Mouse (Mus musculus) heart, embryonic 15.5 days (tissue): ENCODE measurements around the gene Tmed6. TPM values are rescaled to one million over a fixed set of nuclear protein-coding genes. Genes with fewer than 3 reads are reported as not detected.

Source experiments
- ATAC-seq: fragments of 200-750 bp; cut with Nextera tagmentation; replicated peaks from 2 replicates; pipeline ENCODE4 v1.8.0; 2017; ENCODE audit warnings: low read depth, moderate TSS enrichment; ENCODE audit not compliant: insufficient number of reproducible peaks, insufficient read depth, low FRiP score
- H3K27ac ChIP-seq: fragments of 300-500 bp; sonication (generic); 2 replicates; pipeline ENCODE4 v1.5.1; 2015; ENCODE audit warnings: mild to moderate bottlenecking, inconsistent platforms
- H3K27me3 ChIP-seq: fragments of 300-500 bp; sonication (generic); 2 replicates; pipeline ENCODE4 v1.6.1; 2015; ENCODE audit warnings: inconsistent platforms
- H3K36me3 ChIP-seq: fragments of 300-500 bp; sonication (generic); 2 replicates; pipeline ENCODE4 v1.6.1; 2015; ENCODE audit warnings: mild to moderate bottlenecking, inconsistent platforms
- H3K4me1 ChIP-seq: fragments of 300-500 bp; sonication (generic); replicated peaks from 2 replicates; pipeline ENCODE4 v1.6.1; 2015; ENCODE audit warnings: inconsistent platforms
- H3K4me2 ChIP-seq: fragments of 300-500 bp; sonication (generic); 2 replicates; pipeline ENCODE4 v1.6.1; 2015; ENCODE audit warnings: inconsistent platforms, mild to moderate bottlenecking, moderate library complexity
- H3K4me3 ChIP-seq: fragments of 300-500 bp; sonication (generic); 2 replicates; pipeline ENCODE4 v1.5.1; 2015; ENCODE audit warnings: mild to moderate bottlenecking, inconsistent platforms
- H3K9ac ChIP-seq: fragments of 300-500 bp; sonication (generic); 2 replicates; pipeline ENCODE4 v1.6.1; 2015; ENCODE audit warnings: mild to moderate bottlenecking, inconsistent platforms
- H3K9me3 ChIP-seq: fragments of 300-500 bp; sonication (generic); replicated peaks from 2 replicates; pipeline ENCODE4 v1.6.1; 2016; ENCODE audit warnings: inconsistent platforms
- WGBS: fragments of 180-500 bp; shearing (Covaris S2); methylation state at CpG from one replicate; pipeline ENCODE4 v1.1.7; 2015; ENCODE audit warnings: mixed read lengths; 5-methylcytosine and 5-hydroxymethylcytosine counted together
- polyA plus RNA-seq: library from polyadenylated mRNA; unstranded; fragments of >200 nt; fragmentation: Nextera tagmentation; extraction: Ambion mirVana; gene quantifications from 2 replicates; pipeline ENCODE4 v1.2.1, GENCODE M21; 2015

The Tmed6 gene
- polyA plus RNA-seq, 1 experiment from 2014 or later, result not detected

DNA sequence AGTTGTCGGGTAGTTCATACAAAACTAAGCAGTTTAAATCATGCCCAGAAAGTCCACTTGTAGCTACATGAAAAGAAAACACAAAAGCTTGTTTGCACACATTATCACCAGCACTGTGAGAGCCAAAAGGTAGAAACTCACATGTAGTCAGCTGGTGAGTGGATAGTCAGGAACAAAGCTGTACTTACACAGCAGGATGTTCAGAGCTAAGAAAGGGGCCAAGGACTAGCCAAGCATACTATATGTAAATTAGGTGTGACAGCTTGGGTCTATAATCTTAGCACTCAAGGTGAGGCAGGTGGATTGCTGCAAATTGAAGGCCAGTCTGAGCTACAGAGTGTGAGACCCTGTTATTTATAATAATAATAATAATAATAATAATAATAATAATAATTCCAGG is 2.8 kb downstream of the Tmed6 start:
- no peak for ATAC-seq
- no peaks in the 10 kb centered on the region for H3K9me3 ChIP-seq
- H3K27ac ChIP-seq, result no peak overlapping the region
- no peaks in the 10 kb centered on the region for H3K27me3 ChIP-seq
- no peak overlapping the region for H3K9ac ChIP-seq
- peaks cover 16% of the 10 kb centered on the region for H3K36me3 ChIP-seq
- H3K4me1 ChIP-seq, result peaks cover 9% of the 10 kb centered on the region
- no peak overlapping the region for H3K4me3 ChIP-seq
- WGBS, result 85% methylated on average over 1 of the region's 1 CpGs
- H3K4me2 ChIP-seq, result no peak overlapping the region

DNA sequence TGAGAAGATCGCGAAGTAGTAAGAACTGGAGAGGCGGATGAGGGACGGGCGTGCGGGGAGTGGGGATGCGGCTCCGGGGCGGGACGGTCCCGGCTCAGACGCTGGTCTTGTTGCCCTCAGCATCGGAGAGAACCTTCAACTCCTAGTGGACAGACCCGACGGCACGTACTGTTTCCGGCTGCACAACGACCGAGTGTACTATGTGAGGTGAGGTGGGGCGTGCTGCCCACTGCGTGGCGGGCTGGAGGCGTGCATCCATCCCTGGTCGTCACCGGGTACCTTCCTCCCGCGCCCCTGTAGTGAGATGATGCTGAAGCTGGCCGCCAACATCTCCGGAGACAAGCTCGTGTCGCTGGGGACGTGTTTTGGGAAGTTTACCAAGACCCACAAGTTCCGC is 8.5 kb downstream of the Tmed6 start:
- peak overlapping the region; percentile 85 for H3K4me2 ChIP-seq
- peak overlapping the region; percentile 94 for H3K4me3 ChIP-seq
- ATAC-seq, result peak; percentile 32; the same call in 1 of the 2 replicates
- peak overlapping the region; percentile 67 for H3K27ac ChIP-seq
- H3K9me3 ChIP-seq, result no peaks in the 10 kb centered on the region
- WGBS, result under 1% methylated on average over 33 of the region's 33 CpGs
- H3K4me1 ChIP-seq, result peaks cover 24% of the 10 kb centered on the region
- peak overlapping the region; percentile 82 for H3K9ac ChIP-seq
- peaks cover 36% of the 10 kb centered on the region for H3K36me3 ChIP-seq
- no peaks in the 10 kb centered on the region for H3K27me3 ChIP-seq

DNA sequence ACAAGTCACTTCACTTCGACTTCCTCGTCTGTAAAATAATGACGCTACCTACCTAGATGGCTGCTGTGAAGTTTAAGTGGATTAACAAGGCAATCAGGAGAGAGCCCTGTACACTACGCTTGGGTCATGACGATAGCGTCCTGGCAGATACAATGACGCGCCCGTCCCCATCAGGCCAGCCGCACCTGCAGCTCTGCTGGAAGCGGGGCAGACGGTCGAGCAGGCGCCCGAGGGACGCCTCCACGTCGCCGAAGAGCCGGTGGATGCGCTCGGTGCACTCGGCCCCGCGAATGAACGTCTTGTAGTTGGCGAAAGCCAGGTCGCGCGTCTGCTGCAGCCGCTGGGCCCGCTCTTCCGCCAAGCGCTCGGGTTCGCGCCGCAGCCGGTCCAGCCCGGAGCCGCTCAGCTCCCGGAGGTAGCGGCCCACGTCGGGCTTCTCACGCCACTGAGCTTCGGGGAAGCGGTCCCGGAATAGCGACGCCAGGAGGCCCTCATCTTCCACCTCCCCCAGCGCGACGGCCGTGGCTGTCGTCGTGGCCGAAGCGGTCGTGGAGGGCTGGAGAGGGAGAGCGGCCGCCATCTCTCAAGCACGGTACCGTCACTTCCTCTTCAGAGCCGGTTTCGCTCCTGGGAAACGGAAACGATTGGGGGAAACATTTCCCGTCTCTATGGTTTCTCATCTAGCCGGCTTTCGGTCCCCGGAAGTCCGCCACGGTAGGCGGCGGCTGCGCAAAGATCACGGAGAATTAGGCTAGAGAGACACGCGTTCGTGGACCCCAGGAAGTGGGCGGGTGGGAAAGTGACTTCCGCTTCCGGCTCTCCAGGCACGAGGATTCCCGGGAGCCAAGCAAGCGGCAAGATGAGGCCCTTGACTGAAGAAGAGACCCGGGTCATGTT is 9.1 kb downstream of the Tmed6 start, which contains the start of the genes Cog8 and Nip7:
TSS of gene Cog8 (minus strand) at position 614 of the 897 bp plus-strand sequence.
TSS of gene Nip7 (plus strand) at position 802 of the 897 bp plus-strand sequence.
- Histone ChIP-seq H3K4me1 (peaks cover 24% of the 10 kb centered on the region), H3K27me3 (no peaks in the 10 kb centered on the region), H3K4me3 (peak within 1 kb of the TSS; percentile 94), H3K4me2 (peak within 1 kb of the TSS; percentile 85), H3K27ac (peak within 1 kb of the TSS; percentile 67), H3K9ac (peak within 1 kb of the TSS; percentile 95), H3K9me3 (no peaks in the 10 kb centered on the region), H3K36me3 (peaks cover 43% of the 10 kb centered on the region)
- under 1% methylated on average over 88 of the region's 88 CpGs for WGBS
- peak; percentile 92 for ATAC-seq

DNA sequence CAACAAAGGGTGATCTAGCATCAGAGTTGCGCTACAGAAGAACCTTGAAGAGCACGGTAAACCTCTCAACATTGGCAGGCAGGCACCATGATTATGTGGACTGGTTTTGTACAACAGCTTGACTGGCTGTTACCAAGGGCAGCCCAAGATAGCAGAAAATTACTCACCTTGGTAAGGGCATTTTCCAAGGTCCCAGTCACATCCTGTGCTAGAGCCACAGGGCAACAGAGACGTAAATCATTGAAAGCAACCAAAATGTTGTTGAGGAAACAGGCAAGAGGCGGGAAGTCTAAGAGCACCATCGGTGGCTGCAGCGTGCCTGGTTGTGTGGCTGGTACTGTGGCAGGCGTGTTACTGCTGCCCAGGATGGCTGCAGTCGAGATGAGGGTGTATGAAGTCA is 13.4 kb downstream of the Tmed6 start:
- ATAC-seq, result no peak
- H3K9ac ChIP-seq, result no peak overlapping the region
- H3K27ac ChIP-seq, result no peak overlapping the region
- no peak overlapping the region for H3K4me2 ChIP-seq
- H3K36me3 ChIP-seq, result peaks cover 45% of the 10 kb centered on the region
- H3K4me1 ChIP-seq, result peaks cover 27% of the 10 kb centered on the region
- no peaks in the 10 kb centered on the region for H3K27me3 ChIP-seq
- WGBS, result 92% methylated on average over 8 of the region's 8 CpGs
- H3K4me3 ChIP-seq, result no peak overlapping the region
- no peaks in the 10 kb centered on the region for H3K9me3 ChIP-seq

DNA sequence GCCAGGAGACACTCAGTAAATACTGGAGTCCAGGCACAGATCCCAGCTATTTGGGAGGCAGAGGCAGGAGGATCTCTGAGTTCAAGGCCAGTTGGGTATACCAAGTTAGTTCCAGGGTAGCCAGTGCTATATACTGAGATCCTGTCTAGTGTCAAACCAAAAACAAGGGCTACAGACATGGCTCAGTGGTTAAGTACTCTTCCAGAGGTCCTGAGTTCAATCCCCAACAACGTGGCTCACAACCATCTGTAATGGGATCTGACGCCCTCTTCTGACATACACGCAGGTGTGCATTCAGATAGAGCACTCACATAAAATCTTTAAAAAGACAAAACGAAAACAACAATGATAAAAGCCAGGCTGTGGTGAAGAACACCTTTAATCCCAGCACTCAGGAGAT is 16.0 kb downstream of the Tmed6 start:
- Histone ChIP-seq H3K36me3 (peaks cover 70% of the 10 kb centered on the region), H3K27ac (peak overlapping the region; percentile 95), H3K4me2 (peak overlapping the region; percentile 84), H3K9ac (0 out of 2 replicates have a peak overlapping the region, but pooled peaks have one; percentile 88), H3K9me3 (no peaks in the 10 kb centered on the region), H3K4me3 (peak overlapping the region; percentile 84), H3K4me1 (peaks cover 20% of the 10 kb centered on the region), H3K27me3 (no peaks in the 10 kb centered on the region)
- WGBS, result 87% methylated on average over 4 of the region's 4 CpGs
- no peak for ATAC-seq

DNA sequence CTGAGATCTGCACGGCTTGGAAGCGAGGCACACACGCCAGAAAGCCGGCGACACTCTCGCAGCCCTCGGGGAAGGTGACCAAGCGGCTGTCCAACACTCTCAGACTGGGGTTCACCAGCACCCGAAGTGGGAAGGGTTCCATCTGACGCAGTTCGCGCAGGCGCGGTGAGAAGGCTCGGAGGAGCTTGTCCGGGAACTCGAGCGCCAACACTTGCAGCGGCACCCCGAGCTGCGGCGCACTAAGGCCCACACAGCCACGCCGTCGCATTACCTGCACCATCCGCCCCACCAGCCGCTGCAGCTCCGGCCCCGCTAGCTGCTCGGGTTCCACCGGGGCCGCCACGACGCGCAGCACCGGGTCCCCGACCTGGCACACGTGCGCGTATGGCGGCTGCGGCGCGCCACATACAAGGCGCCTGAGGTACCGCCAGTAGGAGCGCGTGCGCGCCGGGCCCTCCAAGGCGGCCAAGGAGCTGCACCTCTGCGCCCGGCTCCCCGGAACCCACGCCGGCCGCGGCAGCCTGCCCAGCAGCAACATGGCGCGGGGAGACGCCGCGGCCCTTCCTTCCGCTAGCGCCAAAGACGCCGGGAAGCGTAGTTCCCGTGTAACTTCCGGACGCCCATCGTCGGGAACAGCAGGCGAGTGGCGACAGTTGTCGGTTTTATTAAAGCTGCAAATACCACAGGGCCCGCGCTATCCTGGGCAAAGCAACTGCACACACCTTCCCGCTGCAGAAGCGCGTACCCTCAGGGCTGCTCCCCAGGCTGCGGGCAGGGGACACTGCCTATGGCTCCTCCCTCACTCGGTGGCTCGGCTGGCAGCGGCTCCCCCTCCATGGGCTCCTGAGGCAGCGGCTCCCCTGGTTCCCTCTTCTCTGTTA is 17.1 kb downstream of the Tmed6 start, which contains the start of gene Pdf:
TSS of gene Pdf (minus strand) at position 554 of the 881 bp plus-strand sequence.
- peak within 1 kb of the TSS; percentile 84 for H3K4me3 ChIP-seq
- WGBS, result under 1% methylated on average over 82 of the region's 87 CpGs
- H3K9me3 ChIP-seq, result no peaks in the 10 kb centered on the region
- H3K27ac ChIP-seq, result peak within 1 kb of the TSS; percentile 95
- peaks cover 74% of the 10 kb centered on the region for H3K36me3 ChIP-seq
- peak within 1 kb of the TSS; percentile 88 for H3K9ac ChIP-seq
- no peaks in the 10 kb centered on the region for H3K27me3 ChIP-seq
- H3K4me2 ChIP-seq, result peak within 1 kb of the TSS; percentile 84
- peak; percentile 79 for ATAC-seq
- H3K4me1 ChIP-seq, result peaks cover 20% of the 10 kb centered on the region

DNA sequence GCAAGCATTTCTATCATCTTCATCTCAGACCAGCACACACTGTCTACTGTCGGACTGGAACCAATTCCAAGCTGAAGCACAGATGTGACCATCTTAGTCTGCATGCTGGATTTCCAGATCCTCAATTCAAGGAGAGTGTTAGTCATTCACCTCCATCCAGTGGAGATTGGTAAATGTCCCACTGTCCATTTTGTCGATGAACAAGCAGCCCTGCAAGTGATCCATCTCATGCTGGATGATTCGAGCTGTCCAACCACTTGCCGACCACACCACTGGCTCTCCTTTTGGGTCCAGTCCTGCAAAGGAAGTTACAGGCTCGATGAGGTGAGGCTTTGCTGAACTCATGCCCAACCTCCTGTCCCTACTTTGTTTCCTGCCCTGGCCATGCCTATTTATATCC is 18.5 kb downstream of the Tmed6 start:
- H3K27me3 ChIP-seq, result no peaks in the 10 kb centered on the region
- no peaks in the 10 kb centered on the region for H3K9me3 ChIP-seq
- peak overlapping the region; percentile 88 for H3K9ac ChIP-seq
- peak overlapping the region; percentile 38; the same call in 1 of the 2 replicates for H3K27ac ChIP-seq
- H3K36me3 ChIP-seq, result peaks cover 74% of the 10 kb centered on the region
- WGBS, result 61% methylated on average over 5 of the region's 5 CpGs
- H3K4me2 ChIP-seq, result peak overlapping the region; percentile 84
- peaks cover 20% of the 10 kb centered on the region for H3K4me1 ChIP-seq
- no peak for ATAC-seq
- H3K4me3 ChIP-seq, result peak overlapping the region; percentile 84

DNA sequence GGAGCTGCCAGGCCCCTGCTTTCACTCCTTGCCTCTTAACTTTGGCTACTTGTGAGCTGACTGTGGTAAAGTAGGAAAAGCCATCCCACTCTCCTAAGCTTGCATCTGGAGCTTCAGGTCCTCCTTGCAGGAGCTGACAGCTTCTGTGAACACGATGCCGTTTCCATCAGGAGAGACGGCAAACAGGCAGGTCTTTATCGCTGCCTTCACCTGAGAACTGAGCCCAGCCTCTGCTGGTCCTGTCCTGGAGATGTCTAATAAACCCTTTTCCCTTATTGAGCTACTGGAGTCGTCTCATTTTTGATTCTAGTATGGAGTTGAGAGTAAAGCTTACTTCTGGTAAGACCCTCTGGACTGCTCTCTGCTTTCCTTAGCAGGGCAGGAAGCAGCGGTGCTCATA is 20.0 kb downstream of the Tmed6 start:
- Histone ChIP-seq H3K4me1 (peaks cover 20% of the 10 kb centered on the region), H3K27me3 (no peaks in the 10 kb centered on the region), H3K4me2 (no peak overlapping the region), H3K9ac (no peak overlapping the region), H3K36me3 (peaks cover 74% of the 10 kb centered on the region), H3K27ac (no peak overlapping the region), H3K4me3 (no peak overlapping the region), H3K9me3 (no peaks in the 10 kb centered on the region)
- ATAC-seq, result no peak
- WGBS, result 92% methylated on average over 6 of the region's 6 CpGs

DNA sequence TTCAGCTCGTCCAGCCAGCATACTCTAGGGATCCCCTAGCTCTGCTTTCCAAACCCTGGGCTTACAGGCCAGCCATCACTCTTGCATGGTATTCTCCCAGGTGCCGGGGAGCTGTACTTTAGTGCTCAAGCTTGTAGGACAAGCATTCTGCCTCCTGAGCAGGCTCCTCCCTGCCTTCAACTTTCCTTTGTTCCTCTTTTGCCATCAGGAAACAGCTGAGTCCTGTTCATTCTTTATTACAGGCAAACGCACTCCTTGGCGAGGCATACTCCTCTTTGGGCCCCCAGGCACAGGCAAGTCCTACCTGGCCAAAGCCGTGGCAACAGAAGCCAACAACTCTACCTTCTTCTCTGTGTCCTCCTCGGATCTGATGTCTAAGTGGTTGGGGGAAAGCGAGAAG is 24.8 kb downstream of the Tmed6 start:
- Histone ChIP-seq H3K4me3 (no peak overlapping the region), H3K9me3 (no peaks in the 10 kb centered on the region), H3K27ac (no peak overlapping the region), H3K9ac (no peak overlapping the region), H3K36me3 (peaks cover 81% of the 10 kb centered on the region), H3K27me3 (no peaks in the 10 kb centered on the region), H3K4me1 (peaks cover 5% of the 10 kb centered on the region; the same call in 1 of the 2 replicates), H3K4me2 (no peak overlapping the region)
- ATAC-seq, result no peak
- 81% methylated on average over 7 of the region's 7 CpGs for WGBS

DNA sequence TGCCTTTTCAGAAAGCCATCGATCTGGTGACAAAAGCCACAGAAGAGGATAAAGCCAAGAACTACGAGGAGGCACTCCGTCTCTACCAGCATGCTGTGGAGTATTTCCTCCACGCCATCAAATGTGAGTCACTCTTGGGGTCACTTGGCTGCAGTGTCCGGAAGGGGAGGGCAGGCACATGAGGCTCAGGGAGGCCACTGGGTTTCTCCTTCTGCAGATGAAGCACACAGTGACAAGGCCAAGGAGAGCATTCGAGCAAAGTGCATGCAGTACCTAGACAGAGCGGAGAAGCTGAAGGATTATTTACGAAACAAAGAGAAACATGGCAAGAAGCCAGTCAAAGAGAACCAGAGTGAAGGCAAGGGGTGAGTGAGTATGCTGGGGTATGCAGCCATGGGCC is 28.8 kb downstream of the Tmed6 start:
- no peaks in the 10 kb centered on the region for H3K27me3 ChIP-seq
- H3K4me2 ChIP-seq, result no peak overlapping the region
- H3K4me1 ChIP-seq, result peaks cover 23% of the 10 kb centered on the region
- H3K27ac ChIP-seq, result 0 out of 2 replicates have a peak overlapping the region, but pooled peaks have one; percentile 20
- WGBS, result 78% methylated on average over 8 of the region's 8 CpGs
- H3K9me3 ChIP-seq, result no peaks in the 10 kb centered on the region
- no peak overlapping the region for H3K4me3 ChIP-seq
- peaks cover 41% of the 10 kb centered on the region for H3K36me3 ChIP-seq
- no peak overlapping the region for H3K9ac ChIP-seq
- ATAC-seq, result no peak

DNA sequence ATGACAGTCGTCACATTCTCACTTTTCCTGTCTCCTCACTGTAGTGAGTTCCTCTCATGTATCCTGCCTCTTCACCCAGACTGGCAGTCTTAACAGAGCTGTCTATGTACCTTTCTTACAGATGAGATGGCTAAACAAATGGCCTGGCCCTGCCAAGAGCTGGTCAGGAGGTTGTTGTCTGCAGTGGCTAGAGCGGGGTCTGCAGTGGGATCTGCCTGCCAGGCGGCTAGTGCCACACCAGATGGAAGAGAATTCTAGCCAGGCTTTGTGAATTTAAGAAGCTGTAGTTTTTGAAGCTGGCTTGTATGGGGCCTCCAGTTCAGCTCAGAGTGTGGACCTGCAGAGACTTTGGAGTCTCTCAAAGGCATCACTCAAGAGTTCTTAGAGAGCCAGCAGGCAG is 29.8 kb downstream of the Tmed6 start:
- no peaks in the 10 kb centered on the region for H3K27me3 ChIP-seq
- no peak overlapping the region for H3K4me2 ChIP-seq
- H3K9me3 ChIP-seq, result no peaks in the 10 kb centered on the region
- WGBS, result 89% methylated on average over 3 of the region's 3 CpGs
- no peak for ATAC-seq
- no peak overlapping the region for H3K4me3 ChIP-seq
- H3K9ac ChIP-seq, result no peak overlapping the region
- peaks cover 23% of the 10 kb centered on the region for H3K4me1 ChIP-seq
- peaks cover 32% of the 10 kb centered on the region for H3K36me3 ChIP-seq
- H3K27ac ChIP-seq, result no peak overlapping the region
